Mouse (Mus musculus) stomach, embryonic 14.5 days (tissue): ENCODE results near the gene 4921507P07Rik. TPM values are rescaled to one million over a fixed set of nuclear protein-coding genes. Genes with fewer than 3 reads are reported as not detected.

ENCODE experiments used
- ATAC-seq: fragments of 200-750 bp; cut with Nextera tagmentation; 2 replicates; pipeline ENCODE4 v1.8.0; 2017; ENCODE audit warnings: low read depth, moderate TSS enrichment; ENCODE audit not compliant: insufficient number of reproducible peaks, insufficient read depth, low FRiP score
- H3K27ac ChIP-seq: fragments of 300-500 bp; sonication (generic); 2 replicates; pipeline ENCODE4 v1.5.1; 2014; ENCODE audit warnings: mild to moderate bottlenecking, low read length, moderate library complexity, mixed read lengths
- H3K27me3 ChIP-seq: fragments of 300-500 bp; sonication (generic); 2 replicates; pipeline ENCODE4 v1.6.1; 2014; ENCODE audit warnings: low read length, control low read depth, mixed read lengths; ENCODE audit not compliant: control insufficient read depth, insufficient read depth
- H3K36me3 ChIP-seq: fragments of 300-500 bp; sonication (generic); 2 replicates; pipeline ENCODE4 v1.6.1; 2014; ENCODE audit warnings: mild to moderate bottlenecking, control low read depth, low read length, moderate library complexity, mixed read lengths; ENCODE audit not compliant: control insufficient read depth, insufficient read depth
- H3K4me1 ChIP-seq: fragments of 300-500 bp; sonication (generic); 2 replicates; pipeline ENCODE4 v1.6.1; 2014; ENCODE audit warnings: low read length, control low read depth, mixed read lengths; ENCODE audit not compliant: control insufficient read depth, insufficient read depth
- H3K4me2 ChIP-seq: fragments of 300-500 bp; sonication (generic); replicated peaks from 2 replicates; pipeline ENCODE4 v1.6.1; 2014; ENCODE audit warnings: low read depth, low read length, control low read depth
- H3K4me3 ChIP-seq: fragments of 300-500 bp; sonication (generic); 2 replicates; pipeline ENCODE4 v1.5.1; 2014; ENCODE audit warnings: low read depth, low read length, control low read depth
- H3K9ac ChIP-seq: fragments of 300-500 bp; sonication (generic); replicated peaks from 2 replicates; pipeline ENCODE4 v1.6.1; 2014; ENCODE audit warnings: low read depth, mild to moderate bottlenecking, control low read depth, low read length, moderate library complexity, mixed read lengths
- H3K9me3 ChIP-seq: fragments of 300-500 bp; sonication (generic); 2 replicates; pipeline ENCODE4 v1.6.1; 2016; ENCODE audit warnings: low read depth, low read length, control low read depth; ENCODE audit not compliant: control insufficient read depth
- WGBS: fragments of 180-500 bp; shearing (Covaris S2); extraction: QIAGEN DNeasy Blood & Tissue Kit; methylation state at CpG from one replicate; pipeline ENCODE4 v1.1.7; 2014; 5-methylcytosine and 5-hydroxymethylcytosine counted together
- microRNA-seq: library from miRNA; unstranded; fragments of <30 nt; microRNA quantifications from one replicate; pipeline ENCODE4, GENCODE M21; 2016
- polyA plus RNA-seq: library from polyadenylated mRNA; unstranded; fragments of >200 nt; fragmentation: Nextera tagmentation; extraction: Ambion mirVana; gene quantifications from 2 replicates; pipeline ENCODE4 v1.2.1, GENCODE M21; 2014

4921507P07Rik gene
- polyA plus RNA-seq, 1 experiment from 2014 or later: 1.3 TPM

DNA sequence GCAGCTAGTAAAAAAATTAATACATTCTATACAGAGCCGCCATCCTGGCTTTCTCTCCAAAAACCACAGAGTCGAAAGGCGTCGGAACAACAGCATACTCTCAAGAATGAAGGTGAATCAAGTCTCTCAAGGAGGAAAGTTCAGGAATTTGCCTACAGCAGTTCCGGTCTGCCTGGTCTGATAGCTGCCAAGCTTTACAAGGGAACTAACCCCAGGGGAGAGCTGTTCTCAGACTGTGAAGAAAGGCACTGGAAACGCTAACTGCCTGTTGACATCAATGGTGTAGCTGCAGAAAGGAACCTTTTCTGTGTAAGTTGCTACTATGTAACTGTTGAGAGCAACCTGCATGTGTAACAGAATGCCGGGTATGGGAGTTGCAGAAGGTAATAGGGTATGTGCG, 64.5 kb downstream of the 4921507P07Rik start:
- Histone ChIP-seq H3K4me2 (no peak overlapping the region), H3K4me3 (no peak overlapping the region), H3K9ac (no peak overlapping the region), H3K36me3 (no peaks in the 10 kb centered on the region), H3K9me3 (no peaks in the 10 kb centered on the region), H3K27me3 (no peaks in the 10 kb centered on the region), H3K27ac (no peak overlapping the region), H3K4me1 (no peaks in the 10 kb centered on the region)
- WGBS: 84% methylated on average over 8 of the region's 8 CpGs
- no peak for ATAC-seq

DNA sequence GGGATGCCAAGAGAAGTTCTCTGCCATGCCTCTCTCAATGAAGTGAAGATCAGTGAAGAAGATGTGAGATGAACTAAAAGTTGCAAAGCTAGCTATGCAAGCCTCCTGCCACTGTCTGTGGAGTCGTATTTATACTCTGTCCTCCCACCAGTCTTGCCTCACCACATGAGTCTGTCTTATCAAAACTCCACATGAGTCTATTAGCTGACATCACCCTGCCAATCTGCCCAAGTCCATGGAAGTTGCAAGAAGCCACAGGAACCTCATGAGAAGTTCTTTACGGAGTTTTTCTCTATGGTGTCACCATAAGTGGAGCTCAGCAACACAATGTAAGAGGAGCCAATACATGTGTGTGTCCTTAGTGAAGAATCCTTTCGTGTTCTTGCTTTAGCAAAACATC, 65.4 kb downstream of the 4921507P07Rik start:
- Histone ChIP-seq H3K4me2 (no peak overlapping the region), H3K9ac (no peak overlapping the region), H3K27ac (no peak overlapping the region), H3K36me3 (no peaks in the 10 kb centered on the region), H3K4me1 (no peaks in the 10 kb centered on the region), H3K4me3 (no peak overlapping the region), H3K9me3 (no peaks in the 10 kb centered on the region), H3K27me3 (no peaks in the 10 kb centered on the region)
- WGBS: 82% methylated on average over 3 of the region's 3 CpGs
- ATAC-seq: no peak

DNA sequence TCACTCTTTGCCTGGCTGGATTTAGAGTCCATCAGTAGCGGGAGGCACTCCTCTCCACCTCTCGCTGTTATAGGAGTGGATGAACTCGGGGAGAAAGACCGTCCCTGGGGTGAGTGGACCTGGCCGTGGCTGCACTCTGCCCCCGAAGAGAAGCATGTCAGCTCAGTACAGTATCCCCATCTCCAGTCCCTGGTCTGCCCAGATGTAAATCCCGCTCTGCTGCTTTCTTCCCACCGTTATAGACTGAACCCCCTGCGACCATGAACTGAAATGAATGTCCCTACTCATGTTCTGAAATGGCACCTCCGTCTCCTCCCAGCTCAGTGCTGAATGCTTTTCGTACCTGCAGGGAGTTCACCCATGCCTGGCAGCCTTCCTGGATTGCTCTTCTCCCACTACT, 67.2 kb downstream of the 4921507P07Rik start:
- H3K4me2 ChIP-seq: no peak overlapping the region
- no peaks in the 10 kb centered on the region for H3K36me3 ChIP-seq
- no peak for ATAC-seq
- H3K27ac ChIP-seq: no peak overlapping the region
- no peaks in the 10 kb centered on the region for H3K4me1 ChIP-seq
- WGBS: 80% methylated on average over 11 of the region's 11 CpGs
- no peak overlapping the region for H3K4me3 ChIP-seq
- H3K9me3 ChIP-seq: no peaks in the 10 kb centered on the region
- no peaks in the 10 kb centered on the region for H3K27me3 ChIP-seq
- no peak overlapping the region for H3K9ac ChIP-seq

DNA sequence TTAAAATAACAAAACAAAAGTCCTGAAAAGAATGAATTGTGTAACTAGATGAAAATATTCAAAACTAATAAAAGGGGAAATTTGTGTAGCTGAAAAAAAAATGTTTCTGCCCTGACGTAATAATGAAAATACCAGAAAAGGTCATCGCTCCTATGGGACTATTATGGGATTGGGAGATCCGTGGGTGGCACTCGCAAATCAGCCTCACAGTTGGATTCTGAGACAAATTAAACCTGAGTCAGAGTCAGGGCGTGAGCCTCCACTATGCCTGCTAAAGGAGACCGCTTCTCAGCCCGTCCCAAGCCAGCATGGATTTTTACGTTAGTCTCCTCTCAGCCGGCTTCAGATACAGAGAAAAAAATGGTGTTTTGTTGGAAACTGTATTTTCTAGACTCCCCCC, 69.0 kb downstream of the 4921507P07Rik start:
- Histone ChIP-seq H3K4me2 (no peak overlapping the region), H3K9ac (no peak overlapping the region), H3K4me1 (no peaks in the 10 kb centered on the region), H3K36me3 (no peaks in the 10 kb centered on the region), H3K4me3 (no peak overlapping the region), H3K27ac (no peak overlapping the region), H3K9me3 (no peaks in the 10 kb centered on the region), H3K27me3 (no peaks in the 10 kb centered on the region)
- 79% methylated on average over 9 of the region's 9 CpGs for WGBS
- ATAC-seq: no peak

DNA sequence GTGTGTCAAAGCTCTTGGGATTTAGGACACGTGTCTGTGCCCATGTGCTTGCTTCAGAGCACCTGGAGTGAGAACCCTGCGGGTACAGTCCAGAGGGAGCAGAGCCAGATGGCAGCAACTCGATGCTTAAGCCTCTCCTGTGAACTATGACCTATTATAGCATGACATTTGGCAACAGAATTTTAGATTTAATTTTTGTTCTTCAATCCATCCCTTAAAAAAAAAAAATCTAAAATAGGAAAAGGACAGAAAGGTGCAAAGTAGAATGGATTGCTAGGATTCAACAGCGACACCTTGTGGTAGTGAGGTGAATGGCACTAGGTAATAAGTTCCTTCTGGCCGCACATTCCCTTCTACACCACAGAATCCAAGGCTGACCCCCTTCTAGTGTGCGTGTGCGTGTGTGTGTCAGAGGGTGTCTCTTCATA, 69.8 kb downstream of the 4921507P07Rik start:
- H3K4me2 ChIP-seq: no peak overlapping the region
- no peak overlapping the region for H3K27ac ChIP-seq
- ATAC-seq: no peak
- H3K4me3 ChIP-seq: no peak overlapping the region
- WGBS: 24% methylated on average over 7 of the region's 7 CpGs
- H3K9me3 ChIP-seq: no peaks in the 10 kb centered on the region
- no peaks in the 10 kb centered on the region for H3K27me3 ChIP-seq
- no peaks in the 10 kb centered on the region for H3K4me1 ChIP-seq
- no peaks in the 10 kb centered on the region for H3K36me3 ChIP-seq
- no peak overlapping the region for H3K9ac ChIP-seq

DNA sequence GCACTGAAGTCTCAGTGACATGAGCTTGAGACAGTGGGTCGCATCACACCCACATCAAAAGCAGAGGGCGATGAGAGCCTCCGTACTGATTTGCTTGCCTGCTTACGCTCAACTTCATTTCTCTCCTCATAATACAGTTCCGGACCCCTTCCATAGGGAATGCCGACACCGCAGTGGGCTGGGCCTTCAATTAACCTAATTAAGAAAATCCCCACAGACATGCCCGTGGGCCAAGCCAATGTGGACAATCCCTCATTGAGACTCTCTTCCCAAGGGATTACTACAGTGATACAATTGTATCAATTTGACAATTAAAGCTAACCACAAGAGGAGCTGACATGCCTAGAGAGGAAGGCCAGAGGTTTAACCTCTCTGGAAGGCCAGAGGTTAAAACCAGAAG, 70.6 kb downstream of the 4921507P07Rik start:
- Histone ChIP-seq H3K4me3 (no peak overlapping the region), H3K36me3 (no peaks in the 10 kb centered on the region), H3K9me3 (no peaks in the 10 kb centered on the region), H3K4me1 (no peaks in the 10 kb centered on the region), H3K4me2 (no peak overlapping the region), H3K9ac (no peak overlapping the region), H3K27me3 (no peaks in the 10 kb centered on the region), H3K27ac (no peak overlapping the region)
- 88% methylated on average over 8 of the region's 8 CpGs for WGBS
- no peak for ATAC-seq

DNA sequence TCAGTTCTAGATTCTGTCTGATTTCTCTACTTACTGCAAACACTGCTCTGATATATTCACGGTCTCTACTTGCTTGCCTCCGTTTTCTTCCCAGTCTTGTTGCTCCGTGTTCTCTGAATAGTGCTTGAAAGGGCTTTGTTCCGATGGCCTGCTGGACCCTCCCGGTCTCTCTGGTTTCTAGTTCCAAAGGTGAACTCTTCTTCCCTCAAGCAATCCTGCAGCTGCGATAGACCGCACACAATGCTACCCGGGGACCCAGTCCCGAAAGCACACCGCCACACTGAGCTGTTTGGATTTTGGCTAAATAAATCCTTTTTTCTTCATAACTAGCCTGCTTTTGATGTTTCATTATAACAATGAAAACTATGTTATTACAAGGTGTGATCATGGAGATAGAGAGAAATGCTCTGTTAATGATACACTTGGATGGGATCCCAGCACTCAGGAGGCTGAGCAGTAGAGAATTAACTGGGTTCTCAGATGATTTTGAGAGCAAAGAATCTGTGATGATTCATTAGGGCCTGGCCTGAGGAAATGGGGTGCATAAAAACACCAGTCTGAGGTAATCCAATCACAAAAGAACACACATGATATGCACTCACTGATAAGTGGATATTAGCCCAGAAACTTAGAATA, 72.1 kb downstream of the 4921507P07Rik start:
- no peak overlapping the region for H3K4me3 ChIP-seq
- H3K4me2 ChIP-seq: no peak overlapping the region
- H3K9ac ChIP-seq: no peak overlapping the region
- H3K36me3 ChIP-seq: no peaks in the 10 kb centered on the region
- ATAC-seq: no peak
- no peaks in the 10 kb centered on the region for H3K4me1 ChIP-seq
- 73% methylated on average over 10 of the region's 10 CpGs for WGBS
- H3K27ac ChIP-seq: no peak overlapping the region
- no peaks in the 10 kb centered on the region for H3K27me3 ChIP-seq
- H3K9me3 ChIP-seq: no peaks in the 10 kb centered on the region

Small RNA genes within 50 kb of the gene (microRNA-seq; reads per million reads assigned to microRNA genes)
- not detected for gene Mir6371

Other genes starting within 250 kb of the 4921507P07Rik start
- gene Osbpl3, start 140.4 kb downstream of the 4921507P07Rik start, polyA plus RNA-seq: 13.3 and 16.7 TPM in 2 replicates
- gene Cycs, start 30.1 kb downstream of the 4921507P07Rik start, polyA plus RNA-seq: 54.7 and 58.0 TPM in 2 replicates
- gene Npvf, start 57.8 kb upstream of the 4921507P07Rik start, polyA plus RNA-seq: not detected in 2 replicates